Mouse (Mus musculus) liver, embryonic 15.5 days (tissue): Measurements from ENCODE around the gene 9130213A22Rik. TPM values are rescaled to one million over a fixed set of nuclear protein-coding genes. Genes with fewer than 3 reads are reported as not detected.
"Not testable (repeated sequence)": the region's sequence is repeated elsewhere in the genome, so short reads cannot be mapped to it uniquely, and the experiment has no call there.

Experiments used
- ATAC-seq: fragments of 200-750 bp; cut with Nextera tagmentation; 2 replicates; pipeline ENCODE4 v1.8.0; 2017; ENCODE audit warnings: moderate number of reproducible peaks, mild to moderate bottlenecking, moderate library complexity; ENCODE audit not compliant: insufficient read depth
- H3K27ac ChIP-seq: fragments of 300-500 bp; sonication (generic); replicated peaks from 2 replicates; pipeline ENCODE4 v1.5.1; 2015; ENCODE audit warnings: mild to moderate bottlenecking, inconsistent platforms
- H3K27me3 ChIP-seq: fragments of 300-500 bp; sonication (generic); 2 replicates; pipeline ENCODE4 v1.6.1; 2015; ENCODE audit warnings: mild to moderate bottlenecking, inconsistent platforms
- H3K36me3 ChIP-seq: fragments of 300-500 bp; sonication (generic); replicated peaks from 2 replicates; pipeline ENCODE4 v1.6.1; 2015; ENCODE audit warnings: moderate library complexity, mild to moderate bottlenecking, inconsistent platforms
- H3K4me1 ChIP-seq: fragments of 300-500 bp; sonication (generic); replicated peaks from 2 replicates; pipeline ENCODE4 v1.6.1; 2015; ENCODE audit warnings: inconsistent platforms
- H3K4me2 ChIP-seq: fragments of 300-500 bp; sonication (generic); 2 replicates; pipeline ENCODE4 v1.6.1; 2015; ENCODE audit warnings: moderate library complexity, mild to moderate bottlenecking, inconsistent platforms
- H3K4me3 ChIP-seq: fragments of 300-500 bp; sonication (generic); replicated peaks from 2 replicates; pipeline ENCODE4 v1.5.1; 2015; ENCODE audit warnings: mild to moderate bottlenecking, inconsistent platforms
- H3K9ac ChIP-seq: fragments of 300-500 bp; sonication (generic); 2 replicates; pipeline ENCODE4 v1.6.1; 2015; ENCODE audit warnings: moderate library complexity, mild to moderate bottlenecking, inconsistent platforms
- H3K9me3 ChIP-seq: fragments of 300-500 bp; sonication (generic); replicated peaks from 2 replicates; pipeline ENCODE4 v1.6.1; 2016; ENCODE audit warnings: inconsistent platforms
- WGBS: fragments of 180-500 bp; shearing (Covaris S2); methylation state at CpG from one replicate; pipeline ENCODE4 v1.1.7; 2015; ENCODE audit warnings: mixed read lengths; ENCODE audit not compliant: insufficient replicate concordance; 5-methylcytosine and 5-hydroxymethylcytosine counted together
- polyA plus RNA-seq: library from polyadenylated mRNA; unstranded; fragments of >200 nt; fragmentation: Nextera tagmentation; extraction: Ambion mirVana; gene quantifications from 2 replicates; pipeline ENCODE4 v1.2.1, GENCODE M21; 2015

The 9130213A22Rik gene
- polyA plus RNA-seq, 1 experiment from 2014 or later: 0.07 TPM

- Histone ChIP-seq H3K9me3 (no peaks in the 10 kb centered on the region), H3K4me3 (peak overlapping the region; percentile 67), H3K27ac (peak overlapping the region; percentile 94), H3K9ac (peak overlapping the region; percentile 70), H3K36me3 (peaks cover 35% of the 10 kb centered on the region), H3K4me1 (peaks cover 72% of the 10 kb centered on the region), H3K27me3 (no peaks in the 10 kb centered on the region), H3K4me2 (peak overlapping the region; percentile 94)
- peak; percentile 34 for ATAC-seq
- WGBS: under 1% methylated on average over 19 of the region's 19 CpGs
Measured at GRCm38 (mm10) chr11:69098762-69099091, 23.7 kb downstream of the 9130213A22Rik start.

- peaks cover 74% of the 10 kb centered on the region for H3K4me1 ChIP-seq
- peak overlapping the region; percentile 19; the same call in 1 of the 2 replicates for H3K9ac ChIP-seq
- H3K4me2 ChIP-seq: peak overlapping the region; percentile 94
- ATAC-seq: no peak
- H3K27ac ChIP-seq: peak overlapping the region; percentile 94
- H3K36me3 ChIP-seq: peaks cover 29% of the 10 kb centered on the region
- H3K27me3 ChIP-seq: no peaks in the 10 kb centered on the region
- peak overlapping the region; percentile 67 for H3K4me3 ChIP-seq
- no peaks in the 10 kb centered on the region for H3K9me3 ChIP-seq
- 30% methylated on average over 8 of the region's 8 CpGs for WGBS
Measured at GRCm38 (mm10) chr11:69098039-69098761, 24.2 kb downstream of the 9130213A22Rik start.

GRCm38 (mm10) chr11:69096987-69097900 is 25.1 kb downstream of the 9130213A22Rik start:
- H3K4me1 ChIP-seq: peaks cover 81% of the 10 kb centered on the region

GRCm38 (mm10) chr11:69096360-69096986 is 25.9 kb downstream of the 9130213A22Rik start:
- no peak for ATAC-seq
- Histone ChIP-seq H3K36me3 (peaks cover 25% of the 10 kb centered on the region), H3K9ac (peak overlapping the region; percentile 77), H3K4me2 (peak overlapping the region; percentile 94), H3K9me3 (no peaks in the 10 kb centered on the region), H3K27me3 (no peaks in the 10 kb centered on the region), H3K27ac (peak overlapping the region; percentile 94), H3K4me1 (peaks cover 87% of the 10 kb centered on the region), H3K4me3 (peak overlapping the region; percentile 67)
- 16% methylated on average over 9 of the region's 9 CpGs for WGBS

More at GRCm38 (mm10) chr11:69096987-69097900, 25.1 kb downstream of the 9130213A22Rik start:
- ATAC-seq: peak; percentile 40
- Histone ChIP-seq H3K4me3 (peak overlapping the region; percentile 67), H3K36me3 (peaks cover 25% of the 10 kb centered on the region), H3K27me3 (no peaks in the 10 kb centered on the region), H3K27ac (peak overlapping the region; percentile 94), H3K9ac (peak overlapping the region; percentile 77), H3K4me2 (peak overlapping the region; percentile 94), H3K9me3 (no peaks in the 10 kb centered on the region)
- 2% methylated on average over 29 of the region's 29 CpGs for WGBS

- Histone ChIP-seq H3K9ac (peak overlapping the region; percentile 77), H3K4me1 (peaks cover 90% of the 10 kb centered on the region), H3K36me3 (peaks cover 25% of the 10 kb centered on the region), H3K9me3 (no peaks in the 10 kb centered on the region), H3K27ac (peak overlapping the region; percentile 94), H3K27me3 (no peaks in the 10 kb centered on the region), H3K4me2 (peak overlapping the region; percentile 94), H3K4me3 (peak overlapping the region; percentile 67)
- ATAC-seq: no peak
- WGBS: 1% methylated on average over 27 of the region's 27 CpGs
Measured at GRCm38 (mm10) chr11:69095511-69096231, 26.7 kb downstream of the 9130213A22Rik start.

GRCm38 (mm10) chr11:69094697-69095429 is 27.5 kb downstream of the 9130213A22Rik start, which contains the start of gene Per1:
TSS of gene Per1 (plus strand) at chr11:69095217.
- Histone ChIP-seq H3K27me3 (no peaks in the 10 kb centered on the region), H3K4me3 (peak within 1 kb of the TSS; percentile 67), H3K4me1 (peaks cover 90% of the 10 kb centered on the region), H3K4me2 (peak within 1 kb of the TSS; percentile 94), H3K27ac (peak within 1 kb of the TSS; percentile 94), H3K36me3 (peaks cover 29% of the 10 kb centered on the region), H3K9me3 (no peaks in the 10 kb centered on the region), H3K9ac (peak within 1 kb of the TSS; percentile 77)
- WGBS: 0% methylated on average over 37 of the region's 37 CpGs
- ATAC-seq: peak; percentile 87

GRCm38 (mm10) chr11:69093856-69094255 is 28.5 kb downstream of the 9130213A22Rik start:
- peaks cover 90% of the 10 kb centered on the region for H3K4me1 ChIP-seq
- H3K27ac ChIP-seq: peak overlapping the region; percentile 94; the same call in 1 of the 2 replicates
- not testable (repeated sequence) for H3K9me3 ChIP-seq, H3K27me3 ChIP-seq, H3K4me3 ChIP-seq, ATAC-seq, H3K9ac ChIP-seq
- peaks cover 34% of the 10 kb centered on the region for H3K36me3 ChIP-seq
- 82% methylated on average over 7 of the region's 7 CpGs for WGBS
- 0 out of 2 replicates have a peak overlapping the region, but pooled peaks have one; percentile 94 for H3K4me2 ChIP-seq

- Histone ChIP-seq H3K36me3 (peaks cover 34% of the 10 kb centered on the region), H3K9me3 (no peaks in the 10 kb centered on the region), H3K4me2 (no peak overlapping the region), H3K27me3 (no peaks in the 10 kb centered on the region), H3K9ac (no peak overlapping the region), H3K4me1 (peaks cover 87% of the 10 kb centered on the region), H3K4me3 (no peak overlapping the region), H3K27ac (no peak overlapping the region)
- WGBS: 74% methylated on average over 4 of the region's 4 CpGs
- no peak for ATAC-seq
Measured at GRCm38 (mm10) chr11:69092871-69093270, 29.5 kb downstream of the 9130213A22Rik start.

GRCm38 (mm10) chr11:69092386-69092751 is 30.0 kb downstream of the 9130213A22Rik start:
- Histone ChIP-seq H3K9me3 (no peaks in the 10 kb centered on the region), H3K4me2 (no peak overlapping the region), H3K4me1 (peaks cover 82% of the 10 kb centered on the region), H3K36me3 (peaks cover 34% of the 10 kb centered on the region), H3K27me3 (no peaks in the 10 kb centered on the region), H3K27ac (no peak overlapping the region), H3K9ac (no peak overlapping the region), H3K4me3 (no peak overlapping the region)
- no peak for ATAC-seq
- under 1% methylated on average over 3 of the region's 3 CpGs for WGBS
